Mouse (Mus musculus): ENCODE results near the gene Snrnp27.

- TF ChIP-seq CTCF (IDR thresholded peaks at IDR 0.05; ENCODE audit: insufficient read depth, low read depth, low read length), result no peak
- TF ChIP-seq POLR2A (IDR thresholded peaks at IDR 0.05; ENCODE audit: insufficient read depth, low read depth, low read length), result no peak
Observed at GRCm38 (mm10) chr6:86627946-86628345, 56.4 kb downstream of the Snrnp27 start, which contains the start of gene Asprv1.
